Mouse (Mus musculus) splenic B cell, adult 2 months (primary cell): ENCODE data around the gene Ubac2.

ENCODE experiments used
- DNase-seq: peaks from one replicate; pipeline ENCODE4 v3.0.0-alpha.2; 2011; ENCODE audit warnings: low read depth, low spot score
- H3K27me3 ChIP-seq: 2 replicates; pipeline ENCODE4 v1.6.1; 2012; ENCODE audit warnings: mild to moderate bottlenecking, low read length, moderate library complexity, mixed read lengths; ENCODE audit not compliant: control insufficient read depth, poor library complexity, insufficient read depth, severe bottlenecking
- H3K36me3 ChIP-seq: 2 replicates; pipeline ENCODE4 v1.6.1; 2012; ENCODE audit warnings: mild to moderate bottlenecking, low read length, moderate library complexity, mixed read lengths; ENCODE audit not compliant: control insufficient read depth, poor library complexity, insufficient read depth, severe bottlenecking

The Ubac2 gene

DNA sequence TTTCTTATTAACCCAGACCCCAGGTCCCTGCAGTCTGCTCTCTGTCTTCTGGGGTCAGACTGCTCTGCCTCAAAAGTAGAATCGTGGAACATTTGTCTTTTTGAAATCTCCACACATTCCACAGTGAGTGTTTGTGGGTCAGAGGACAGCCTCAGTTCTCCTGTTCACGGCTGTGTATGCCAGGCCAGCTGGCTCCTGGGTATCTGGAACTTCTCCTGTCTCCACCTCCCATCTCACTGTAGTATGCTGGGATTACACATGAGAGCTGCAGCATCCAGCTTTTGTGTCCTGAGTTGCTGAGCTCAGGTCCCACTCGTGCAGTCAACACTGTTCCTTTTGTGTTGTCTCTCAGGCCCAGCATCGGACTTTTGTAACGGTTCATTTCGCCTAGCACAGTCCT lies 46.5 kb downstream of the Ubac2 start:
- no peaks in the 10 kb centered on the region for H3K27me3 ChIP-seq
- H3K36me3 ChIP-seq = 0 out of 2 replicates have a peak, but pooled peaks cover 2% of the 10 kb centered on the region
- no peak for DNase-seq

DNA sequence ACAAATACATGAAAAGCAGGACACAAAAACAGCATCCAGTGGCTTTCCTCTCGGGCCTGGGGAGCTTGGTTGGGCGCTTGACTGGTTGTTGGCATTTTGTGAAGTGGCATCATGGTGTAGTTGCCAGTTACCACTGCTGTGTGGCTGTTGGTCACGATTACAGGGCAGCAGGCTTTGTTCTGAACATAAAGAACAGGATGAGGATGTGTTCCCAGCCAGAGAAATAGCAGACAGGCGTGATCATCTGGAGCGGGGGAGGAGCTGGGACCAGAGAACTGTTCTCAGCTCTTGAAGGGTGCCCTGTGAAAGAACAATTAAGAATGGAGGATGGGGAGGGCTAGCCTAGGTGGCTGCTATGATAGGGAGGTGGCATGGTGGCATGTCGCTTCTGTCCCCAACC lies 48.5 kb downstream of the Ubac2 start:
- Histone ChIP-seq H3K27me3 (no peaks in the 10 kb centered on the region), H3K36me3 (0 out of 2 replicates have a peak, but pooled peaks cover 2% of the 10 kb centered on the region)
- DNase-seq = no peak

DNA sequence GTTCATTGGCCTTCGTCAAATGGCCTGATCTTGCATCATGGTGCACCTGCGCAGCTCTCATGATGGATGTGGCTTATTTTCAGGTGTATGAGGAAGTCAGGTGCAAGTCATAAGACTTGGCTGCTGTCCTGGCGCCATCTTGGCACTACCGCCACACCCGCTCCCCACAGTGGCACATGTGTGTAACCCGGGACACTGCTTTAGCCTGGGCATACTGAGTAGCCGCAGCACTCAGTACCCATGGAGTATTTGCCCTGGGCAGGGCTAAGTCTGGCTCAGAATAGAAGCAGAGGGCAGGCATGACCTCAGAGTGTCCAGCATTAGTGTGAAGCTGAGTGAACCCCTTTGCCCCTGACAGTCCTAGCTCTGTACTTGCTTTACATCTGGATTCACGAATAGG lies 49.0 kb downstream of the Ubac2 start:
- 0 out of 2 replicates have a peak, but pooled peaks cover 2% of the 10 kb centered on the region for H3K36me3 ChIP-seq
- no peak for DNase-seq

DNA sequence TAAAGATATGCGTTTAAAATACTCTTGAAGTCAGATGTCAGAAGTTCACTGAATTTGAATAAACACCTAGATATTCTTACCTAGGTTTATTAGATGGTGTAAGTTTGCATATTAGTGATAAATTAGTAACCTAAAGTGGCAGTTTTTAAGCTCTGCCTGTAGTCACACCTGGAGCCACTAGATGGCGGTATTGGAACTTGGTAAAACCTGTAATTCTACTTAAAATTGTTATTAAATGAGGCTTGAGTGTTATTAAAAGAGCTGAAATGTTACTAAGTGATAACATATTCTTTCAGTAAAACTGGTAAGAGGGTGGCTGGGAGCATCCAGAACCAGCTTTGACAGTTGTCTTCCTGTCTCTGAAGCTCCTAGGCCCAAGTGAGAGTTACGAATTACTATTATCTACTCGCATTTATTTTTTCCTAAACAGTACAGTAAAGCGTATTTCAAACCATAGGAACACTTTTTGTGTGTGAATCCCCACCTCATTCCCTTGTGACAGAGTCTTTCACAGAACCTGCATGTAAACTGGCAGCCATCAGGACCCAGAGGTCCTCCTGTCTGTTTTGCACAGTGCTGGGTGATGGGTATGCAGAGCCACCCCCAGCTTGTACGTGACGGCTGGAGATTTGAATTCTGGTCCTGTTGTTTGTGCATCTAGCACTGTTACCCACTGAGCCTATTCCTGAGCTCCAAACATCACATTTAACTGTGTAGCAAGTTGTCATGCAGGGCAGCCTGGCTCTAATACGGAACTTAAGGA lies 50.1 kb downstream of the Ubac2 start:
- peak; percentile 90 for DNase-seq
- Histone ChIP-seq H3K27me3 (no peaks in the 10 kb centered on the region), H3K36me3 (peaks cover 4% of the 10 kb centered on the region; the same call in 1 of the 2 replicates)

More for the DNA sequence above, 49.0 kb downstream of the Ubac2 start:
- no peaks in the 10 kb centered on the region for H3K27me3 ChIP-seq

- H3K27me3 ChIP-seq = no peaks in the 10 kb centered on the region
- peak; percentile 92 for DNase-seq
- H3K36me3 ChIP-seq = peaks cover 7% of the 10 kb centered on the region; the same call in 1 of the 2 replicates
These were observed 51.0 kb downstream of the Ubac2 start for GRCm38 (mm10) chr14:121929243-121929951.

- H3K27me3 ChIP-seq = no peaks in the 10 kb centered on the region
- peaks cover 5% of the 10 kb centered on the region; the same call in 1 of the 2 replicates for H3K36me3 ChIP-seq
- peak; percentile 79 for DNase-seq
These were observed 52.4 kb downstream of the Ubac2 start for GRCm38 (mm10) chr14:121930731-121931383.

- peak; percentile 88 for DNase-seq
- peaks cover 5% of the 10 kb centered on the region; the same call in 1 of the 2 replicates for H3K36me3 ChIP-seq
- no peaks in the 10 kb centered on the region for H3K27me3 ChIP-seq
These were observed 53.2 kb downstream of the Ubac2 start for GRCm38 (mm10) chr14:121931594-121931993.

- Histone ChIP-seq H3K36me3 (peaks cover 5% of the 10 kb centered on the region; the same call in 1 of the 2 replicates), H3K27me3 (no peaks in the 10 kb centered on the region)
- no peak for DNase-seq
These were observed 53.8 kb downstream of the Ubac2 start for GRCm38 (mm10) chr14:121932180-121932579.

- DNase-seq = no peak
- H3K27me3 ChIP-seq = no peaks in the 10 kb centered on the region
- peaks cover 5% of the 10 kb centered on the region; the same call in 1 of the 2 replicates for H3K36me3 ChIP-seq
These were observed 55.6 kb downstream of the Ubac2 start for GRCm38 (mm10) chr14:121933906-121934596.

DNA sequence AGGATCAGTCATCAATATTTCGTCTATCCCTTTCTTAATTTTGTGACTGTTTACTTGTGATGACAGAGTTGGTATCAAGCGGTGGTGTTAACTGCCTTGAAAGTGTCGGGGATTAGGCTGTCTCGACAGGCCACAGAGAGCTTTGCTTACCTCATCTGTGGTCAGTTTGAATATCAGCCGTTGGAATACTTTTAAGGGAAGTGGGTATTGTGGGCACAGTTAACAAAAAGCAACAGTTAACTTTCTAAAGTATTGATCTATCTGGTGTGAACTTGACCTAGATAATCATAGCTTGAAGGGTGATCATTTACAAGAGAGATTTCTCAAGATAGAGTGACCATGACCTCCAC lies 56.2 kb downstream of the Ubac2 start:
- DNase-seq = no peak
- peaks cover 5% of the 10 kb centered on the region; the same call in 1 of the 2 replicates for H3K36me3 ChIP-seq
- no peaks in the 10 kb centered on the region for H3K27me3 ChIP-seq

DNA sequence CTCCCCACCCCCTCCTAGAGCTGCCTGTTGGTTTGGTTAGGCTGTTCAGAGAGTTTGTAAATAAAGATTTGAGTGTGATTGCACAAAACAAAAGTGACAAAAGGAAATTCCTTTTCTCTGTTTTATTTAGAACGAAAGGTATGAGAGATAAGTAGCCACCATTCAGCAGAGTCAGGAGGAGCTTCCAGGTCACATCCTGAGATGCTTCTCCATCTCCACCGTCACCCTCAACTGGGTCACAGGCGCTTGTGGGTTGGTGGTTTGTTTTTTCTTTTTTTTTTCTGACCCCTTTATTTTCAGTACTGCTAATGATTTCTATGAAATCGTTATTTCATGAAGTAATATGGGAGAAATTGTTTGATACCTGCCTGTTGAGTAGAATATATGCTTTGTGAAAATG lies 57.9 kb downstream of the Ubac2 start:
- DNase-seq = no peak
- no peaks in the 10 kb centered on the region for H3K27me3 ChIP-seq
- H3K36me3 ChIP-seq = peaks cover 5% of the 10 kb centered on the region; the same call in 1 of the 2 replicates

DNA sequence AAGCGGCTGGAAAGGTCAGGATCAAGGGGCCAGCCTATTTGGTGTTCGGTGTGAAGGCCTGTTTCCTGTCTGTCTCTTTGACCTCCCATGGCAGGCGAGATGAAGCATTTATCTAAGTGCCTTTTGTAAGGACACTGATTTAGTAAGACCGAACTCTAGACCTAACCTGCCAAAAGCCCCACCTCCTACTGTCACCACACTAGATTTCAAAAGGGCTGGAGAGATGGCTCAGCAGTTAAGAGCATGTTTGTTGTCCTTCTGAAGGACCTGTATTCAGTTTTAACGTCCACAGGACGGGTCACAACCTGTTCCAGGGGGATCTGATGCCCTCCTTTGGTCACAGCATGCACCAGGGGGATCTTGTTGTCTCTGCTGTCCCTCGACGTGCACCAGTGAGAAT lies 58.4 kb downstream of the Ubac2 start:
- DNase-seq = no peak
- no peaks in the 10 kb centered on the region for H3K27me3 ChIP-seq
- H3K36me3 ChIP-seq = peaks cover 5% of the 10 kb centered on the region; the same call in 1 of the 2 replicates

DNA sequence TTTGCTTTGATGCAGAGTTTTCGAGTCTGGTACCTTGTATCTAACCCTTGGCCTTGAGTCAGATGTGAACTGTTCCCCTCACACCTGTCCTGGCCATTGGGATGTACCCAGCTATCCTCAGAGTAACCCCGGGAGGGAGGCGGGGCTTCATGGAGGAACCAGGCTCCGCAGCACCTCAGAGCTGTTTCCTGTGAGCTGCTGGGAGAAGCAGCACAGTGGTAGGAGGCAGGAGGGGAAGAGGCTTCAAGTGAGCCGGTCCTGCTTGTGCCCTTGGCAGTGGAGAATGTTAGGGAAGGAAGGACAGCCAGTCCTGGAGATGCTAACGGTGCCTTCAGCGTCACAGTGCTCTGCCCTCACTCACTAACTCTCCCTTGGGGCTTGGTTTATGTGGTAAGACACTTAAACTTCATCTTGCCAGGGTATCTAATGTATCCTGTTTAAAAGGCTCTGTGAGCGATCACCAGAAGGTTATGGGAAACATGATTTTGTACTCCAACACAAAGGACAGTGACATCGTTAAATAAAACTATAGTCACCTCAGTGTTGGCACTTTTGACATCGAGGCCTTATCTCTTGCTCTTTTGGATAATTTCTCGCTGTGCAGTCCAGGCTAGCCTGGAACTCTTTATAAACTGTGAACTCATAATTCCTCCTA lies 59.3 kb downstream of the Ubac2 start:
- Histone ChIP-seq H3K36me3 (peaks cover 5% of the 10 kb centered on the region; the same call in 1 of the 2 replicates), H3K27me3 (no peaks in the 10 kb centered on the region)
- DNase-seq = peak; percentile 68
